Mouse (Mus musculus): ENCODE measurements at regions not wholly inside any gene's neighbourhood (a gene's known extent, or its start where the extent isn't known, plus 50 kb on each side); places are given as distances from the start of the nearest gene placed in this dataset.
A peak's percentile ranks its signal among the peaks of the same experiment; 100 is the strongest.

DNA sequence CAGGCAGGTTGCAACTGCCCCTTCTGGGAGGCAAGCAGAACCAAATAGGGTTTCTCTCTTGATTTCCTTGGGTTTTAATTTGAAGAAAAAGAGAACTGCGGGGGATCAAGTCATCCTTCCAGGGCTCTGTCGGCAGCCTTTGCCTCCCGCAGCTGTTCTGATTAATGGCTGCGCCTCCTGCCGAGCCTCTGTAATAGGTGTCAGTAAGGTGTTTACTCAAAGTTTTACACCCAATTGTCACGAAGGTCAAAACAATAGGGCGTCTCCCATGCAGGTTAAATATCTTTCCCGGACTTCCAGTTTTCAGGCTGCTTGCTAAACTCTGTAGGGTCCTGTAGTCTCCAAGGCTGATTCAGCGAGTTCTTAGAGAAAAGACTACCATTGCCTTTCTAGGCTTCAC lies 326.0 kb downstream of the Tmem182 start:
- Histone ChIP-seq H3K27me3 (peaks cover 5% of the 10 kb centered on the region), H3K9ac (no peak overlapping the region), H3K36me3 (ENCODE audit: poor library complexity, severe bottlenecking) (no peaks in the 10 kb centered on the region), H3K4me1 (0 out of 2 replicates have a peak, but pooled peaks cover 6% of the 10 kb centered on the region), H3K27ac (no peak overlapping the region), H3K4me3 (no peak overlapping the region), H3K9me3 (replicated peaks) (no peaks in the 10 kb centered on the region), H3K4me2 (no peak overlapping the region)
- 4% methylated on average over 9 of the region's 9 CpGs for WGBS
- no peak for ATAC-seq

- Histone ChIP-seq H3K4me3 (no peak overlapping the region), H3K4me1 (0 out of 2 replicates have a peak, but pooled peaks cover 6% of the 10 kb centered on the region), H3K9me3 (replicated peaks) (no peaks in the 10 kb centered on the region), H3K4me2 (no peak overlapping the region), H3K27me3 (peaks cover 5% of the 10 kb centered on the region), H3K36me3 (ENCODE audit: poor library complexity, severe bottlenecking) (no peaks in the 10 kb centered on the region), H3K27ac (no peak overlapping the region), H3K9ac (no peak overlapping the region)
- ATAC-seq: no peak
- 0% methylated on average over 1 of the region's 1 CpGs for WGBS
Observed at GRCm38 (mm10) chr1:41133143-41133542, 327.7 kb downstream of the Tmem182 start.

DNA sequence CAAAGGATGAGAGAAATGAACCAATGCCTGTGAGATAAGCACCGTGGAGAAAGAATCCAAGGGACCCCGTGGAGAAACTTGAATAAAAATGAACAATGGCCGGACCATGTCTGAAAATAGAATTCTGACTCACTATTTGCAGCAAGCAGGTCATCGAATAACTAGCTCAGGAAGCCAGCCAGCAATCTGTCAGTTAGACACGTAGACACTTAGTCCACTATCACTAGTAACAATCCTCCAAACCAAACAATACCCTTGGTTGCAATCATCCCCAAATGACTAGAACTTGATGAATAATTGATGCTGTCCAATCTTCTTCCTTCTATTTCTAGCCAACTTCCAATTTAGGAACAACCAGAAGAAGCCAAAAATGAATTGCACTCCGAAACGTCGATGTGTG lies 328.5 kb downstream of the Tmem182 start:
- Histone ChIP-seq H3K27ac (no peak overlapping the region), H3K4me3 (no peak overlapping the region), H3K9me3 (replicated peaks) (no peaks in the 10 kb centered on the region), H3K4me1 (0 out of 2 replicates have a peak, but pooled peaks cover 6% of the 10 kb centered on the region), H3K27me3 (peaks cover 5% of the 10 kb centered on the region), H3K4me2 (no peak overlapping the region), H3K9ac (no peak overlapping the region), H3K36me3 (ENCODE audit: poor library complexity, severe bottlenecking) (no peaks in the 10 kb centered on the region)
- WGBS: 68% methylated on average over 8 of the region's 8 CpGs
- no peak for ATAC-seq

- Histone ChIP-seq H3K4me1 (peaks cover 13% of the 10 kb centered on the region), H3K9me3 (replicated peaks) (no peaks in the 10 kb centered on the region), H3K27me3 (no peaks in the 10 kb centered on the region), H3K9ac (no peak overlapping the region), H3K4me3 (no peak overlapping the region), H3K4me2 (no peak overlapping the region), H3K27ac (peak overlapping the region; percentile 26; the same call in 1 of the 2 replicates), H3K36me3 (ENCODE audit: poor library complexity, severe bottlenecking) (no peaks in the 10 kb centered on the region)
- WGBS: 74% methylated on average over 2 of the region's 2 CpGs
- no peak for ATAC-seq
Observed at GRCm38 (mm10) chr1:41139725-41140124, 334.3 kb downstream of the Tmem182 start.

- no peak overlapping the region for H3K9ac ChIP-seq
- H3K4me1 ChIP-seq: peaks cover 20% of the 10 kb centered on the region
- 3% methylated on average over 1 of the region's 1 CpGs for WGBS
- peak; percentile 76; the same call in 1 of the 2 replicates for ATAC-seq
- no peaks in the 10 kb centered on the region for H3K27me3 ChIP-seq
- H3K9me3 ChIP-seq (replicated peaks): no peaks in the 10 kb centered on the region
- no peak overlapping the region for H3K4me3 ChIP-seq
- no peaks in the 10 kb centered on the region for H3K36me3 ChIP-seq (ENCODE audit: poor library complexity, severe bottlenecking)
- H3K4me2 ChIP-seq: no peak overlapping the region
- H3K27ac ChIP-seq: peak overlapping the region; percentile 26
Observed at GRCm38 (mm10) chr1:41140542-41140941, 335.1 kb downstream of the Tmem182 start.

DNA sequence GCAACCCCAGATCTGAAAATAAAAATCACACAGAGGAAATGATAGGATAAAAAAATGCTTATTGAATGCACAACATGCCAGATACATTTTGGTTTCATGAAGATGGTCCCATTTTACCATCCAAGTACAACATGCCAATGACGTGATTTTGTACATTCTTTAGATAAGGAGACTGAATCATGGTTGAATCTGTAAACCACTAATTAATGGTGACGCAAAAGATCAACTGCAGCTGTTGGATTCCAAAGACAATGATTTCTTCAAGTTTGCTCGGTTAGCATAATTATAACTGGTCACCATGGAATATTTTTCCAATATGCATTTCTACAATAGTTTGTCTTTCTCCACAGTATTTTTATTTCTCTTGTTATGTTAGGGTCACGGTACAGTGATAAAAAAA lies 336.6 kb downstream of the Tmem182 start:
- WGBS: 87% methylated on average over 4 of the region's 4 CpGs

GRCm38 (mm10) chr1:41152516-41152915 lies 347.1 kb downstream of the Tmem182 start:
- Histone ChIP-seq H3K4me1 (peaks cover 50% of the 10 kb centered on the region), H3K36me3 (ENCODE audit: poor library complexity, severe bottlenecking) (no peaks in the 10 kb centered on the region), H3K4me3 (no peak overlapping the region), H3K9ac (no peak overlapping the region), H3K9me3 (replicated peaks) (no peaks in the 10 kb centered on the region), H3K27me3 (no peaks in the 10 kb centered on the region), H3K4me2 (no peak overlapping the region), H3K27ac (peak overlapping the region; percentile 77)
- peak; percentile 84 for ATAC-seq
- WGBS: 45% methylated on average over 1 of the region's 1 CpGs

More for the DNA sequence above, 336.6 kb downstream of the Tmem182 start:
- H3K36me3 ChIP-seq (ENCODE audit: poor library complexity, severe bottlenecking): no peaks in the 10 kb centered on the region
- H3K9me3 ChIP-seq (replicated peaks): no peaks in the 10 kb centered on the region
- H3K4me2 ChIP-seq: no peak overlapping the region
- H3K27ac ChIP-seq: no peak overlapping the region
- no peaks in the 10 kb centered on the region for H3K27me3 ChIP-seq
- peaks cover 20% of the 10 kb centered on the region for H3K4me1 ChIP-seq
- H3K4me3 ChIP-seq: no peak overlapping the region
- no peak overlapping the region for H3K9ac ChIP-seq
- no peak for ATAC-seq

- H3K27me3 ChIP-seq: no peaks in the 10 kb centered on the region
- H3K9ac ChIP-seq: no peak overlapping the region
- peak; percentile 42 for ATAC-seq
- peaks cover 58% of the 10 kb centered on the region for H3K4me1 ChIP-seq
- no peaks in the 10 kb centered on the region for H3K9me3 ChIP-seq (replicated peaks)
- H3K4me3 ChIP-seq: no peak overlapping the region
- H3K36me3 ChIP-seq (ENCODE audit: poor library complexity, severe bottlenecking): no peaks in the 10 kb centered on the region
- WGBS: 22% methylated on average over 14 of the region's 14 CpGs
- H3K27ac ChIP-seq: peak overlapping the region; percentile 77
- 0 out of 2 replicates have a peak overlapping the region, but pooled peaks have one; percentile 10 for H3K4me2 ChIP-seq
Observed at GRCm38 (mm10) chr1:41153174-41153999, 348.0 kb downstream of the Tmem182 start.

GRCm38 (mm10) chr1:41154198-41154597 lies 348.8 kb downstream of the Tmem182 start:
- H3K27ac ChIP-seq: peak overlapping the region; percentile 46
- H3K9me3 ChIP-seq (replicated peaks): no peaks in the 10 kb centered on the region
- H3K4me3 ChIP-seq: no peak overlapping the region
- H3K4me1 ChIP-seq: peaks cover 66% of the 10 kb centered on the region
- no peak for ATAC-seq
- no peaks in the 10 kb centered on the region for H3K27me3 ChIP-seq
- 52% methylated on average over 4 of the region's 4 CpGs for WGBS
- no peaks in the 10 kb centered on the region for H3K36me3 ChIP-seq (ENCODE audit: poor library complexity, severe bottlenecking)
- 0 out of 2 replicates have a peak overlapping the region, but pooled peaks have one; percentile 1 for H3K4me2 ChIP-seq
- H3K9ac ChIP-seq: no peak overlapping the region

GRCm38 (mm10) chr1:41156946-41157345 lies 351.5 kb downstream of the Tmem182 start:
- H3K9ac ChIP-seq: peak overlapping the region; percentile 34; the same call in 1 of the 2 replicates
- H3K4me2 ChIP-seq: peak overlapping the region; percentile 54; the same call in 1 of the 2 replicates
- no peak overlapping the region for H3K4me3 ChIP-seq
- peaks cover 66% of the 10 kb centered on the region for H3K4me1 ChIP-seq
- H3K9me3 ChIP-seq (replicated peaks): no peaks in the 10 kb centered on the region
- H3K36me3 ChIP-seq (ENCODE audit: poor library complexity, severe bottlenecking): no peaks in the 10 kb centered on the region
- H3K27ac ChIP-seq: peak overlapping the region; percentile 89
- no peaks in the 10 kb centered on the region for H3K27me3 ChIP-seq
- WGBS: 20% methylated on average over 10 of the region's 10 CpGs
- no peak for ATAC-seq

GRCm38 (mm10) chr1:41157651-41158513 lies 352.5 kb downstream of the Tmem182 start:
- peaks cover 58% of the 10 kb centered on the region for H3K4me1 ChIP-seq
- 10% methylated on average over 18 of the region's 21 CpGs for WGBS
- no peaks in the 10 kb centered on the region for H3K9me3 ChIP-seq (replicated peaks)
- no peaks in the 10 kb centered on the region for H3K36me3 ChIP-seq (ENCODE audit: poor library complexity, severe bottlenecking)
- peak; percentile 92 for ATAC-seq
- peak overlapping the region; percentile 54 for H3K4me2 ChIP-seq
- 0 out of 2 replicates have a peak overlapping the region, but pooled peaks have one; percentile 4 for H3K4me3 ChIP-seq
- H3K9ac ChIP-seq: peak overlapping the region; percentile 40; the same call in 1 of the 2 replicates
- H3K27me3 ChIP-seq: no peaks in the 10 kb centered on the region
- H3K27ac ChIP-seq: peak overlapping the region; percentile 89

Data from forebrain, embryonic 13.5 days (tissue).